Mouse (Mus musculus): ENCODE results near the gene Ctf1. TPM values are rescaled to one million over a fixed set of nuclear protein-coding genes. Genes with fewer than 3 reads are reported as not detected.
A peak's percentile ranks its signal among the peaks of the same experiment; 100 is the strongest.
"Not testable (repeated sequence)": the region's sequence is repeated elsewhere in the genome, so short reads cannot be mapped to it uniquely, and the experiment has no call there.

The Ctf1 gene
- polyA plus RNA-seq, 1 experiment from 2014 or later: 5.3 TPM

DNA sequence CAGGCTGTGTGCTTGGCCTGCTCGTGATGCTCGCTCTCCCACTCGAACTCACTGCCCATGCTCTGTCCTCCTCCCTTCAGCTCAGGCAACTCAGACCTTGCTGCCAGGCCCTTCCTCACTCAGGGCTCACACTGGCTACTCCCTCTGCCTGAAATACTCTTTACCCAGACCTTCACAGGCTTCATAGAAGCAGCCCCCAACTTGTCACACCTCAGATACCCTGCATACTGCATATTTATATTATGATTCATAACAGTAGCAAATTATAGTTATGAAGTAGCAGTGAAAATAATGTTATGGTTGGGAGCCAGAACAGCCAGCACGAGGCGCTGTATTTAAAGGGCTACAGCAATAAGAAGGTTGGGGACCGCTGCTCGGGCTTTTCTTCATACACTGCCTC, 23.6 kb upstream of the Ctf1 start:
- H3K4me2 ChIP-seq (ENCODE audit: low read length): no peak overlapping the region
- ATAC-seq (no peak), DNase-seq (ENCODE audit: low spot score) (no peak)
- no peaks in the 10 kb centered on the region for H3K27me3 ChIP-seq (replicated peaks; ENCODE audit: control insufficient read depth, insufficient read depth, low read length)
- 82% methylated on average over 7 of the region's 7 CpGs for WGBS
- H3K4me3 ChIP-seq (ENCODE audit: low read depth, low read length): no peak overlapping the region
- 0 out of 2 replicates have a peak, but pooled peaks cover 3% of the 10 kb centered on the region for H3K4me1 ChIP-seq (ENCODE audit: control insufficient read depth, insufficient read depth, low read length)
- H3K27ac ChIP-seq (ENCODE audit: low read depth, low read length): no peak overlapping the region
- H3K36me3 ChIP-seq (ENCODE audit: control insufficient read depth, insufficient read depth, low read length): 0 out of 2 replicates have a peak, but pooled peaks cover 4% of the 10 kb centered on the region
- no peak overlapping the region for H3K9ac ChIP-seq (ENCODE audit: low read length)
- no peaks in the 10 kb centered on the region for H3K9me3 ChIP-seq (replicated peaks; ENCODE audit: control insufficient read depth, low read length)

- 0 out of 2 replicates have a peak, but pooled peaks cover 3% of the 10 kb centered on the region for H3K4me1 ChIP-seq (ENCODE audit: control insufficient read depth, insufficient read depth, low read length)
- ATAC-seq (no peak), DNase-seq (ENCODE audit: low spot score) (no peak)
- no peak overlapping the region for H3K27ac ChIP-seq (ENCODE audit: low read depth, low read length)
- WGBS: 71% methylated on average over 9 of the region's 9 CpGs
- no peak overlapping the region for H3K4me2 ChIP-seq (ENCODE audit: low read length)
- H3K9me3 ChIP-seq (replicated peaks; ENCODE audit: control insufficient read depth, low read length): no peaks in the 10 kb centered on the region
- no peaks in the 10 kb centered on the region for H3K27me3 ChIP-seq (replicated peaks; ENCODE audit: control insufficient read depth, insufficient read depth, low read length)
- H3K4me3 ChIP-seq (ENCODE audit: low read depth, low read length): no peak overlapping the region
- no peak overlapping the region for H3K9ac ChIP-seq (ENCODE audit: low read length)
- 0 out of 2 replicates have a peak, but pooled peaks cover 4% of the 10 kb centered on the region for H3K36me3 ChIP-seq (ENCODE audit: control insufficient read depth, insufficient read depth, low read length)
Measured at GRCm38 (mm10) chr7:127689626-127690280, 22.8 kb upstream of the Ctf1 start.

- Histone ChIP-seq H3K27ac (ENCODE audit: low read depth, low read length) (peak overlapping the region; percentile 44; the same call in 1 of the 2 replicates), H3K27me3 (replicated peaks; ENCODE audit: control insufficient read depth, insufficient read depth, low read length) (no peaks in the 10 kb centered on the region), H3K9ac (ENCODE audit: low read length) (peak overlapping the region; percentile 47), H3K4me3 (ENCODE audit: low read depth, low read length) (no peak overlapping the region), H3K4me1 (ENCODE audit: control insufficient read depth, insufficient read depth, low read length) (0 out of 2 replicates have a peak, but pooled peaks cover 3% of the 10 kb centered on the region), H3K36me3 (ENCODE audit: control insufficient read depth, insufficient read depth, low read length) (0 out of 2 replicates have a peak, but pooled peaks cover 8% of the 10 kb centered on the region), H3K9me3 (replicated peaks; ENCODE audit: control insufficient read depth, low read length) (no peaks in the 10 kb centered on the region), H3K4me2 (ENCODE audit: low read length) (peak overlapping the region; percentile 42)
- ATAC-seq (peak; percentile 73), DNase-seq (ENCODE audit: low spot score) (peak; percentile 76)
- whole genome bisulfite sequencing: 5% methylated on average over 15 of the region's 15 CpGs
Measured at GRCm38 (mm10) chr7:127691221-127691989, 21.1 kb upstream of the Ctf1 start.

DNA sequence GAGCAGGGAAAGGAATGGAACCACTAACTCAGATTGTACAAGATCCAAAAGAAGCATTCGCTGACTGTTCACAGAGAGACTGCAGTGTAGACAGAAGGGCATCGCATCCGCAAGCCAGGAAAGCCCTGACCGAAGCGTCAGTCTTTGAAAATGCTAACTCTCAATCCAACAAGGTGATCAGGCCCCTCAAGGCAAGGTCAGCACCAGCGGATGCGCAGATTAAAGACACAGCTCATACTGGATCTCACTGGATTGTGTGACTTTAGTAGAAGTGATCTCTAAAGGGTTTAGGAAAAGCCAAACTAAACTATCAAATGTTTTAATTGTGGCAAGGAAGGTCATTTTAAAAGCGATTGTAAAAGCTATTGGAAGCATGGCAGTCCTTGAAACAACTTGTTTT, 19.2 kb upstream of the Ctf1 start:
- DNase-seq (ENCODE audit: low spot score) (no peak), ATAC-seq (no peak)
- 92% methylated on average over 8 of the region's 8 CpGs for WGBS
- Histone ChIP-seq H3K4me1 (ENCODE audit: control insufficient read depth, insufficient read depth, low read length) (0 out of 2 replicates have a peak, but pooled peaks cover 3% of the 10 kb centered on the region), H3K27me3 (replicated peaks; ENCODE audit: control insufficient read depth, insufficient read depth, low read length) (no peaks in the 10 kb centered on the region), H3K9ac (ENCODE audit: low read length) (no peak overlapping the region), H3K4me3 (ENCODE audit: low read depth, low read length) (no peak overlapping the region), H3K36me3 (ENCODE audit: control insufficient read depth, insufficient read depth, low read length) (0 out of 2 replicates have a peak, but pooled peaks cover 8% of the 10 kb centered on the region), H3K9me3 (replicated peaks; ENCODE audit: control insufficient read depth, low read length) (no peaks in the 10 kb centered on the region), H3K27ac (ENCODE audit: low read depth, low read length) (no peak overlapping the region), H3K4me2 (ENCODE audit: low read length) (no peak overlapping the region)

GRCm38 (mm10) chr7:127693730-127694129, 18.8 kb upstream of the Ctf1 start:
- not testable (repeated sequence) for H3K4me3 ChIP-seq (ENCODE audit: low read depth, low read length); H3K36me3 ChIP-seq (ENCODE audit: control insufficient read depth, insufficient read depth, low read length); H3K27ac ChIP-seq (ENCODE audit: low read depth, low read length); ATAC-seq; H3K9me3 ChIP-seq (replicated peaks; ENCODE audit: control insufficient read depth, low read length); H3K27me3 ChIP-seq (replicated peaks; ENCODE audit: control insufficient read depth, insufficient read depth, low read length); H3K4me2 ChIP-seq (ENCODE audit: low read length); H3K4me1 ChIP-seq (ENCODE audit: control insufficient read depth, insufficient read depth, low read length); H3K9ac ChIP-seq (ENCODE audit: low read length); DNase-seq (ENCODE audit: low spot score)
- 96% methylated on average over 7 of the region's 7 CpGs for WGBS

DNA sequence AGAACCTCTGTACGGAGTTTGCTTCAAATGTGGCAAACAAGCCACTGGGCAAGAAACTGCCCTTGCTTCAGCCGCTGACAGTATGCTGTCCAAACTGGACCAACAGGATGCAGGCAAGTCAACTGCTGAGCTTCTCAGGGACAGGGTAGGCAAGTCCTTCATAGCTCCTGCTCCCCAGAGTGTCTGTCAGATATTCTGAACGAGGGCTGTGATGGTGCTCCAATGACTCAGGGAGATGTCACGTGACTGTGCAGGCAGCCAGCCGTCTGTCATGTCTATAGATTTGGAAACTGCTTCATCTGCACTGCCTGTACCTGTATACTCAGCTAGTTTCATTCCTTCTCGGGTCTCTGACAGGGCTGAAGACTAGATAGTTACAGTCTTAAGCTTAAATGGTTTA, 13.6 kb upstream of the Ctf1 start:
- H3K9ac ChIP-seq (ENCODE audit: low read length): no peak overlapping the region
- H3K4me1 ChIP-seq (ENCODE audit: control insufficient read depth, insufficient read depth, low read length): no peaks in the 10 kb centered on the region
- no peak overlapping the region for H3K4me3 ChIP-seq (ENCODE audit: low read depth, low read length)
- DNase-seq (ENCODE audit: low spot score): no peak
- H3K27ac ChIP-seq (ENCODE audit: low read depth, low read length): no peak overlapping the region
- 81% methylated on average over 6 of the region's 6 CpGs for WGBS
- no peak for ATAC-seq
- H3K27me3 ChIP-seq (replicated peaks; ENCODE audit: control insufficient read depth, insufficient read depth, low read length): no peaks in the 10 kb centered on the region
- no peaks in the 10 kb centered on the region for H3K9me3 ChIP-seq (replicated peaks; ENCODE audit: control insufficient read depth, low read length)
- H3K36me3 ChIP-seq (ENCODE audit: control insufficient read depth, insufficient read depth, low read length): peaks cover 32% of the 10 kb centered on the region
- no peak overlapping the region for H3K4me2 ChIP-seq (ENCODE audit: low read length)

GRCm38 (mm10) chr7:127700712-127701331, 11.7 kb upstream of the Ctf1 start:
- ATAC-seq: no peak
- WGBS: 95% methylated on average over 3 of the region's 3 CpGs
- Histone ChIP-seq H3K4me2 (ENCODE audit: low read length) (no peak overlapping the region), H3K27me3 (replicated peaks; ENCODE audit: control insufficient read depth, insufficient read depth, low read length) (no peaks in the 10 kb centered on the region), H3K36me3 (ENCODE audit: control insufficient read depth, insufficient read depth, low read length) (peaks cover 41% of the 10 kb centered on the region), H3K9ac (ENCODE audit: low read length) (no peak overlapping the region), H3K4me3 (ENCODE audit: low read depth, low read length) (no peak overlapping the region), H3K27ac (ENCODE audit: low read depth, low read length) (no peak overlapping the region), H3K4me1 (ENCODE audit: control insufficient read depth, insufficient read depth, low read length) (no peaks in the 10 kb centered on the region), H3K9me3 (replicated peaks; ENCODE audit: control insufficient read depth, low read length) (no peaks in the 10 kb centered on the region)
- no peak for DNase-seq (ENCODE audit: low spot score)

GRCm38 (mm10) chr7:127703561-127704178, 8.9 kb upstream of the Ctf1 start:
- H3K27ac ChIP-seq (ENCODE audit: low read depth, low read length): no peak overlapping the region
- H3K4me1 ChIP-seq (ENCODE audit: control insufficient read depth, insufficient read depth, low read length): peaks cover 7% of the 10 kb centered on the region
- no peak for ATAC-seq
- H3K27me3 ChIP-seq (replicated peaks; ENCODE audit: control insufficient read depth, insufficient read depth, low read length): no peaks in the 10 kb centered on the region
- no peaks in the 10 kb centered on the region for H3K9me3 ChIP-seq (replicated peaks; ENCODE audit: control insufficient read depth, low read length)
- H3K4me3 ChIP-seq (ENCODE audit: low read depth, low read length): no peak overlapping the region
- H3K4me2 ChIP-seq (ENCODE audit: low read length): no peak overlapping the region
- no peak overlapping the region for H3K9ac ChIP-seq (ENCODE audit: low read length)
- H3K36me3 ChIP-seq (ENCODE audit: control insufficient read depth, insufficient read depth, low read length): peaks cover 48% of the 10 kb centered on the region
- 92% methylated on average over 8 of the region's 8 CpGs for WGBS
- DNase-seq (ENCODE audit: low spot score): no peak

Measured in forebrain, embryonic 14.5 days (tissue).